Mouse (Mus musculus) ovary, postnatal 36 days (tissue): Measurements from ENCODE around the gene Prkn.

Source experiments
- DNase-seq: peaks from one replicate; pipeline ENCODE4 v3.0.0; 2022; ENCODE audit warnings: low spot score, mixed read lengths

Prkn gene

DNA sequence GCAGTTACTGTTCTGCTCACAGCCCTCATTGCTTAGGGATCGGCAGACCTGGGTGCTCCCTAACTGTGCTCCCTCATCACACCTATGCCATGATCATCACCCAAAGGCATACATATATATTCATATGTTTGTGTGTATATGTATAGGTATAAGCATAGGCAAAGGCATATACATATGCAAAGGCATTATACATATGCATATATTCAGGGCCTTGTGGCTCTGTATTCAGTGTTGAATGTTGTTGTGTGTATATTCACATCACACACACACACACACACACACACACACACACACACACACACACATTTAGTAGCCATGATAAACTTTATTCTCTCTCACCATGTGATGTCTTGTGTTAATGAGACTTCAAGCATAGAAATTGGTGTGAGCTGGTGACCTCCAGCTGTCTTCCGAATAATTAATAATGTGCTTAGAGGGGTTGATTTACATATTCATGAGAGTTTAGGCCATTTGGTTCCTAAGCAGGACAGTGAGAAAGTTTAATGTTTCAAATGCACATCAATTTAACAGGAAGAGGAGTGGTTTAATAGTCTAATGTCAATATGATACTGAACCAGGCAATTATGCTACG lies 804.8 kb downstream of the Prkn start:
- no peak for DNase-seq

- DNase-seq, result no peak
These were observed 816.2 kb downstream of the Prkn start for GRCm38 (mm10) chr17:11656397-11656796.

DNA sequence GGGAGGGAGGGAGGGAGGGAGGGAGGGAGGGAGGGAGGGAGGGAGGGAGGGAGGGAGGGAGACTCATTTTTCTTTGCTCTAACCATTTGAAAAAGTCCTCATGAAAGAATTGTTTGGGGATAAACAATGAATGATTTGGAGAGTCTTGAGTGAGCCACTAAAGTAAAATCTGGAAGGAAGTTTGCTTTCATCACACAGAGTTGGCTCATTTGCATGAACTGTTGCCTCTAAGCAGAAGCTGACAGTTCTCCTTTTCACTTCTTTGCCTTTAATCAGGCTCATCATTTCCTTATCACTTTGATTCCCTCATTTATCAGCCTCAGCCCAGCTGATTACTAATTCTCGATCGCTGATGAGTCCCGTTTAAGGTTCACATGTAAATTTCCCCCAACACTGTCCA lies 816.7 kb downstream of the Prkn start:
- no peak for DNase-seq

DNA sequence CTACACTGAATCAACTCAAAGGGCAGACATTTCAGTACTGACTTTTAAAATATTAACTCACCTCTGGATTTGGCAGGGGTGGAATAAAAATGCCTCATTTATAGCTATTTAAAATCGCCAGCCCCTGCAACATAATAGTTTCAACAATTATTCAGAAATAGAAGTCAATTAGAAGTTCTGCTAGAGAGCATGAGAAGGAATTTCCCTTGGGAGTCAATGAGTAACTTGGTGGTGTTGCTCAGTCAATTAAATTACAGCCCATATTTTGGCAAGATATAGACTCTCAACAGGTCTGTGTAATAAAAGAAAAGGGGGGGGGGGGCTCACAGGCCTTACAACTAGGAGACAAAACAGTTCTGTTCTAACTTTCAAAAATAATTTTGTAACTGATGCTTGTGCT lies 821.7 kb downstream of the Prkn start:
- no peak for DNase-seq

DNA sequence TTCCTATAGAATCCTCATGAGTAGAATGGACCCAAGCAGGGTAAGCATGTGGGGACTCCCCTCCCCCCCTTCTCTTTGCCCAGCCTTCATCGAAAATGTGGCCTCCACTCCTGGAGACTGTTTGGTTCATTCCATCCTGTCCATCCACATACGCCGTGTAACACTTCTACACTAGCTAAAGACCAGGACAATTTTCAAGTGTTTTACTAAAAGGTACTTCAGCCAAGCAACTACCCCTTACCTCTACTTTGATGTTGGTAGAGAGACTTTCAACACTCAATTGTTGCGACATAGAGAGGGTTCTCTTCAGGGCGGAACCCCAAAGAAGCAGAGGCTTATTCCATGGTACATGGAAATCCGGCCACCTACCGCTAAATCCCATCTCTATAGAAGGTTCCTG lies 823.3 kb downstream of the Prkn start:
- DNase-seq, result no peak

GRCm38 (mm10) chr17:11664610-11665345 lies 824.6 kb downstream of the Prkn start:
- no peak for DNase-seq

GRCm38 (mm10) chr17:11679716-11680115 lies 839.5 kb downstream of the Prkn start:
- DNase-seq, result no peak

DNA sequence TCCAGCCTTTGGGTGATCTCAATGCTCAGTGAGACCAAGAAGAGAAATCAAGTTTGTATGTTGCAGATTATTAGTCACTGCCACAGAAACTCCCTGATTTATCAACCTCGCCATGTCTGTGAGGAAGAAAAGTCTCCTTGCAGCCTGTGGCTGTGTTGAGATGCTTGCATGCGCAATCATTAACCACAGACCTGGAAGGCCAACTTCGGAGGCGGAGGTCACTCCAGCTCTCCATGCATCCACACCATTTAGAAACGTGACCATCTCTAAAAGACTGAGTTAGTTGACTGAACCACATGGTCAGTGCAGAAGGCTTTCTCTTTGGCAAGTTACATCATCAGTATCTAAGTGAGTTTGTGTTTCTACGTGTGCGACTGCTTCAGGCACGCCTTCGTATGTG lies 840.3 kb downstream of the Prkn start:
- DNase-seq, result no peak

- DNase-seq, result no peak
These were observed 841.7 kb downstream of the Prkn start for GRCm38 (mm10) chr17:11681825-11682372.

GRCm38 (mm10) chr17:11705005-11705404 lies 864.8 kb downstream of the Prkn start:
- DNase-seq, result no peak

- DNase-seq, result no peak
These were observed 865.6 kb downstream of the Prkn start for GRCm38 (mm10) chr17:11705761-11706160.

GRCm38 (mm10) chr17:11712066-11712465 lies 871.9 kb downstream of the Prkn start:
- no peak for DNase-seq

- DNase-seq, result no peak
These were observed 879.6 kb downstream of the Prkn start for GRCm38 (mm10) chr17:11719801-11720200.

DNA sequence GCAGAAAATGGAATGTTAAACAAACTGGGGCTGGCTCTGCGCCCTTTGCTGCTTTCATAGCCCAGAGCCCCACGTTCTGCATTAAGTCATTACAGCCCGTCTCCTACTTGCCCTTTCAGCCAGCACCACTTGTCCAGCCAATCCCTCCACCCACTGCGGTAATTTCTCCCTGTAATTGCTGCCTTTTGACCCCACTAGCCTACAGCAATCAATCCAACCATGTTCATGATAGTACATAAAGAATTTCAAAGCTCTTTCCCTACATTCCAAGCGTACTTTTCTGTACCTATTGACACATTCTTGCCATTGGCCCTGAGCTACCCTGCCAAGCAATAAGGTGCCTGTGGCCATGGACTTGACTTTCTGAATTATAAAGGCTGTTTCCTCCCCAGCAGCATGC lies 881.7 kb downstream of the Prkn start:
- DNase-seq, result no peak

DNA sequence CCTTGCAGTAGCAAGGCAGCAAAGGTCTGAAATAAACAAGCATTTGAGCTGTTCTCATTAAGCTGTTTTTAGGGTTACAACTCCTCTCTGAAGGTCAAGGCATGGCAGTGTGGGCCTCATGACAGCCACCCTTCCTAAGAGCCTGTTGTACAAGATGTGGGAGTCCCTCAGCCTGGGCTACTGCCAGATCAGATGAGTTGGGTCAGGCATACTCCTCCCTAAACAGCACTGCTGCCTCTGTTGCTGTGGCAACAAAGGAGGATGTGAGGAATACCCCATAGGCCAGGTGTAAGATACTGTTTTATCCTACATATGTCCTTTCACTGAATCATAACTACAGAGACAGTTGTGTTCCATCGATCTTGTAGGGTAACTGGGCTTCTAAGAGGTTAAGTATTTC lies 882.3 kb downstream of the Prkn start:
- DNase-seq, result no peak

GRCm38 (mm10) chr17:11724135-11724534 lies 884.0 kb downstream of the Prkn start:
- DNase-seq, result no peak

DNA sequence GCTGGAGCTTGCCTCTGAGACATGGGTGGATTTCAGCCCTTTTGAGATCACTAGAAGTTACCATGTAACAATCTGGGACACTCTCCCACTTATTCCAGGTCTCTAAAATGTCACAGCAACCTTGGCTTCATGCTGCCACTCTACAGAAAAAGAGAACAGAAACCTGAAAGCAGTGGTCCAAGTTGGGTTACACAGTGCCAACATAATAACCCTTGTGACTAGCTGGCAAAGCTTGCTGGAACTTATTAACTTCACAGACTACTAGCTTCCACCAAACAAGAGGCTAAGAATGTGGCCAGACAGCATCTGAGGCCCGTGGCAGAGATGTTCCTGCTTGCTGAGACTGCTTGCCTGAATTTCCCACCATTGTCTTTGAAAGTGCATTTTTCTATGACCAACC lies 886.9 kb downstream of the Prkn start:
- no peak for DNase-seq

- no peak for DNase-seq
These were observed 888.1 kb downstream of the Prkn start for GRCm38 (mm10) chr17:11728294-11728693.

DNA sequence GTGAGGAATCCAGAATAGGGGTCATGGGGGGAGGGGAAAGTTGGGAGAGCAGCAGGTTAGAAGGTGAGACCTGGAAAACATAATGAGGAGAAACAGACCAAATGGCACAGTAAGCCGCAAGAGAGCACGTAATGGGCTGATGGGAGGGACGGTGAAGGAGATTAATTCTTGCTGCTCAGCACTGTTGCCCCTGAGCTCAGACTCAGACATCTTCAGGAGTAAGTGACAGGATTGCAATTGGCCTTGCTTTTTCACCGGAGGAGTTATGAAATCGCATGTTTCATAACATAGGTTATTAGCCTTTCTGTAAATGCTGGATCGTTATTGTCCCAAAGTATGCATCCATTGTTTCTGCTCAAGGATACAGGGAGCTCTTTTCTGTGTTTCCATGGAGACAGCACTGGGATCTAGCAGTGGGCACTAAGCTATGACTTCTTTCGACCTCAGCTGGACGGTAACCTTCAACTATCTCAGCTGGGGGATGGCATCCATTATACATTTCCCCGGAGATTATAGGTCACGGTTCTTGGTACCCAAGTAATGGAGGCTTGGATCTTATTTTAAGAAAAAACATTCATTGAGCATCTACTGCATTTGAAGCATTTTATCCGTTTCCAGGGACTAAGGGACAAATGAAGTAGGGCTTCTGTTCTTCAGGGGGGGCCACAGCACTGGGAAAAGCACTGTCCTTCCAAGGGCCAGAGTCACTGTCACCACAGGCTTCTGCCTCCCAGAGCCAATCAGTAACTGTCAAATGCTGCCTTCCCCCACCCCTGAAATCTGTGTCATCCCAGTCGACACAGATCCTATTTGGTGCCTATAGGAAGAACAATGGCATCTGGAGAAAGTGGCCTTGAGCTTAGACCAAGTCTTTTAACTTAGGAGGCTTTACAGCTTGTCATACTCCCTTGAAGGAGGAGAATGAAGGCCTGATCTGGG lies 890.7 kb downstream of the Prkn start:
- DNase-seq, result no peak

GRCm38 (mm10) chr17:11735158-11735877 lies 895.1 kb downstream of the Prkn start:
- no peak for DNase-seq

GRCm38 (mm10) chr17:11736531-11736930 lies 896.3 kb downstream of the Prkn start:
- DNase-seq, result no peak

- no peak for DNase-seq
These were observed 897.7 kb downstream of the Prkn start for GRCm38 (mm10) chr17:11737905-11738304.
